Mouse (Mus musculus) c-Kit-positive CD71-positive TER-119-negative erythroid progenitor cells, embryonic 14.5 days (primary cell): ENCODE measurements around the gene Stk17b.
"Not testable (repeated sequence)": the region's sequence is repeated elsewhere in the genome, so short reads cannot be mapped to it uniquely, and the experiment has no call there.

ENCODE experiments used
- DNase-seq: peaks from one replicate; pipeline ENCODE4 v3.0.0-alpha.2; 2013; ENCODE audit warnings: low read depth

Stk17b gene

DNA sequence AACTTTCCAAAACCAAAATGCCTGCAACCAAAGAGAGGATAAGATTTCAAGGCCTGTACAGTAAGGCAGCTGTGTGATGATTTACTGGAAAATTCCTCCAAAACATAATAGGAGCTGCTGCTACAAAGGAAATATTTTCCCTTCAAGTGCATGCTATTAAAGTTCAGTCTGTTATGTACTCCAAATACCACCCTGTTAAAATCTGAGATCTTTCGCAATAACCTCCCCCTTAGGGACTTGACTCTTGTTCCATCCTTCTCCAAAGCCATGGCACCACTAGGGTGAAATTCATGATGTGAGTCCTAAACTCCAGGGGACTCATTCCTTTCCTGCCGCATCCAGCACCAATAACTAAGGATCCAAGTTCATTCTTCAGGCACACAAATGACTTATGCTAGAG, 58.1 kb downstream of the Stk17b start:
- DNase-seq, result no peak

DNA sequence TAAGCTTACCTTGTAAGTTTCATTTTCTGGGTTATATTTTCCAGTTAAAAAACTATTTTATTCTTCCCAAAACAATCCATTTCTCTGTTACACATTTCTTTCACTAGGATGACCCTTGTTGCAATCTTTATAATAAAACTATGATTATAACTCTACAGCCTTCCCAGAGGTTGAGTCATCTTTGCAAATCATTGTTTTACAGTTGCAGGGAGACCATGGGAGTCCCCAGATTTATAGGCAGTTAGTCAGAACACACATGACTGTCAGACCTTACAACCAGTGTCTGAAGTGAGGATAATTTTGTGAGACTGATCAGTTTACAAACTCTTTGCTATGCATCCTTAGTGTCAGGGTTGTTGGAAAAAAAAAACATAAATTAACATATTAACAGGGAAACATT, 63.7 kb downstream of the Stk17b start:
- DNase-seq, result no peak

DNA sequence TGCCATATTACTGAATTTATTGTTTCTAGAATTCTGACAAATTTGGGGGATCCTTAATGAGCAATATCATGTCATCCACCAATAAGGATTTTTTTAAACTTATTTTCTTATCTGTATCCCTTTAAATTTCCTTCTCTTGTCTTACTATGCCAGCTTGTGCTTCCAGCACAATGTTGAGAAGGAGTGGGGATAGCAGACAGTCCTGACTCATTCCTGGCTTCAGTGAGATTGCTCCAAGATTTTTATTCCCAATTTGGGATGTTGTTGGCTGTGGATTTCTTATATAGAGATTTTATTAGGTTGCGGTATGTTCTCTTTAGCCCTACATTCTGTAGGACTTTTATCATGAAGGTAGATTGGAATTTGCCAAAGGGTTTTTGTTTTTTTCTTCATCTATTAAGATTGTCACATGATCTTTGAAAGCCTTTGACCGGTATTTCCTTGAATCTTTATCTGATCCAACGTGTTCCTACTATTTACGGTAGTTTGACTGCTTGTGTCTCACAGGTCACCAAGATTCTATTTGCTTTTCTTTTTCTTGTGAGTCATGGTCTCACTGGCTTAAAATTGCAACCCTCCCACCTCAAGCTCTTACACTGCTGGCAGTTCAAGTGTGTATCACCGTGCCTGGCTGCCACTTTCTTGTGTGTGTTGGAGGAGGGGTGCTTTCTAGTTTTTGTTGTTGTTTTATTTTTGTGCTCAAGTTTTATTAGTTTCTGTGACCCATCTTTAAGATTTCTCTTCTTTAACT, 64.2 kb downstream of the Stk17b start:
- DNase-seq, result no peak

DNA sequence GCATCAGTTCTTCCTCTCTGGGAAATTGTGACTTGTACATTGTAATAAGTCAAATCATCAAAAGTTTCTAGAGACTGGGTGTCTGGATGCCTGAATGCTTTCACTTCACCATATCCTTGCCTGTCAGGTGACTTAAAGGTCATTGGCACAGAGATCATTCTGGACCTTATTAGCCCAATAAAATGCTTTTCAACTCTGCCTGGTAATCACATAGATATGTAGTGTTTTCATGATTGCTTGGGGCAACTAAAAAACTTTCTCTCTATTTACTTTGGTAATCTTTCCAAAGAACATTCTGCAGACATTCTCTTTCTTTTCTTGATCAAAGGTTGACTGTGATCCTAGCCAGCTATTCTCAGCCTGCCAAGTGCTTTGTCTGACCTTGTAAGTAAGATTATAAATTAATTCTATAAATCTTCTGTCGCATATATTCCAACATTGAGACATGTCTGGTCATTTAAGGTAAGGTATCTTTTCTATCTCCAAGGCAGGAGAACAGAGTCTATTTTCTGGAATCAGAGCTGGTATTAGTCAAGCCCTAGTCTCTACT, 69.0 kb downstream of the Stk17b start:
- no peak for DNase-seq

DNA sequence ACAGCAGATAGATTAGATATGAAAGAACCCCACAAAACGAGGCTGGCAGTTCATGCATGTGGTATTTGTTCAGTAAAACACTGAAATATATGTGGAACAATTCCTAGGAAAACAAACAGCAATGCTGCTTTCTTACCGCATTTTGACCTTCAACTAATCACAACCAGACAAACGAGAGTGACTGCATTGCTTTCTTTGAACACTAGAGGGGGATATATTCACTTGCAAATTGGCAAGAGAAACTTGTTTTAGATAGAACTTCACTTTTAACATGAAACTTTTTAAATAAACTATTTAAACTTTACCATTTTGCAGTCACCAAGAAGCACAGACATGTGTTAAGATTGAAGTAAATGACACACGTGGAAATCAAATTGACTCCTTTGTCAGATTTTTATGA, 69.6 kb downstream of the Stk17b start:
- DNase-seq, result peak; percentile 34

DNA sequence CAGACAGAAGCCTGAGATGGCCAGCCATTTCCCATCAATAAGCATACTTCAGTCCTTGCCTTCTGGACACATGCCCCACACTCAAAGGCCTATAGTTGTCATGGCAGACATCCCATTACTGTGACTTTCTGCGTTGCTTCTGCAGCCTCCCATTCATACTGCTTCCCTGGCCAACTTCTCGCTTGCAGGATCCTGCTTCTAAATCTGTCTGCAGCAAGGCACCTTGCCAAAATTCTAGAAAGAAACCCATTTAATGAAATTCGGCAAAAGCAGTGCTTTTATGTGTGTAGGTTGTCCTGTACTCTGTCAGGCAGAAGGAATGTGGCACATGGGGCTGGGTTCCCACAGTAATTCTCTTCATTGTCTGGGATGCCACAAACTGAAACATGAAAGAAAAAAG, 71.6 kb downstream of the Stk17b start:
- DNase-seq, result not testable (repeated sequence)

DNA sequence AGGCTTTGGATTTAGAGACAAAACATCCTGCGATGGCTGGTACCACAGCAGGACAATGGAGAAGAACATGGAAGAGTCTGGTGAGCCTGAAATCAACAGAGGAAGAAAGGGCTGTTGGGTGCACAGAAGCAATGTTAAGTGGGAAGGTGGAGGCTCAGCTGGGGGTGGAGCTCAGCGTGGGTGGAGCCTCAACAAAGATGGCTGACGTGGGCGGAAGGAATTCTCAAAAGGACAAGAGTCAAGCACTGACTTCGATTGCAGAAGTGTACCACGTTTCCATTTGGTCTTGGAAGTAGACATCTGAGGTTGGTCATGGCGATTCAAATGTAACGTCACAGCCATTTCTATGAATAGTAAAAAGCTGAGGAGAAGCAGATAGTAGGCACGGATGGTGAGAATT, 74.0 kb downstream of the Stk17b start:
- DNase-seq, result no peak

DNA sequence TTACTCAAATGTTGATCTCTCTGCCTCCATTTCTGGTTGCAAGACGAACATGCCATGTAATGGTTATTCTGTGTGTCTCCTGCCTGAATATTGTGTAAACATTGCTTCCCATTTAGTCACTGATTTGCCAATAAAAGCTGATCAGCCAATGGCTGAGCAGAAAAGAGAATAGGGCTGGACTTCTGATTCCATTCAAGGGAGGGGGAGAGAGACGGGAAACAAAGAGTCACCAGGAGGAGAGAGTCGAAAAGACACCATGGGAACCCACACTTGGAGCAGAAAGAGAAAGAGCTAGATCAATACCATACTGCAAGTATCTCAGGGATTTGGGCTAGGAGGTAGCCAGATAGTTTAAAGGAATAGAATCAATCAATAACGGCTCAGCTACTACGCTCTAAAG, 75.4 kb downstream of the Stk17b start:
- DNase-seq, result not testable (repeated sequence)

DNA sequence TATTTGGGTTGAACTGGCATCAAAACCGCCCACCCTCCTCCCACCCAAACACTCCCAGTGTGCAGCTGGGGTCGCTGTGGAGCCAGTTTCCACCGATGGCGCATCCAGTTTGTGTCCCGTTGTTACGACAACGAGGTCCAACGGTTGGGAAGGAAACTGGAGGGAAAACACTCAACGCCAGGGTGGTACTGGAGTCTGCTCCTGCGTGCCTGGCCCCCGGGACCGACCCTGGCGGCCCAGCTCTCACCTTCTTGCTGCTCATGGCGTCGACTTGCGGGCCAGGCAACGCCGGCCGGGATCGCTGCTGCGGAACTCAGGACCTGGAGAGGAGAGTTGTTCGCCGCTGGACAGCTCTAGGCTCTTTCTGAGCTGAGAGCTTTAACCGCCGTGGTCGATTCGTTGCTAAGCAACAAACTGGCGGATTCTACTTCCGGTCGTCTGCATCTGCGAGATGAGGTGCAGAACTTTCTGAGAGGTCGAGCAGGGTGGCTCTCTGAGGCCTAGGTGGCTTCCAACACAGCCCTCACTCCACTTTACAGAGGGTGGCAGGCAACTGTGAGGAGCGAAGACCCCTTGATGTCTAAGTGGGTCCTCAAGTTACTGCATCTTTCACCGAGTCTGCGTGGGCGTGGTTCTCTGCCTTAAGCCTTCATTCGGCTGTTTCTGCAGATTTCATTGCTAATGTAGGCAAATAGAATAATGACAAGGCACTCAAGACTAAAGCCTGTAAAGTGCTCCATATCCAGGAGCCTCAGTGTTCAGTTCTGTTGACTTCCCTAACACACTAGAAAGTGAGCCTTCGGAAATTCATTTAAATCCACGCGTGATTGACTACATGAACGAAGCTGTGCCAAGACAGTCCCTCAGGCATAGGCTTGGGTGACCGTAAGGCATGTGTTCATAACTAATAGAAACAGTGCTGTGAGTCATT, 78.3 kb downstream of the Stk17b start, which contains the start of gene Dnah7a:
Gene Dnah7a, minus strand, starts transcription at position 354 of the 931 bp plus-strand sequence.
- DNase-seq, result no peak
